Comparison of ENCODE assay signal across 15 mouse cellular contexts in genomic region chr5:116116110-116116509, GRCm38 (mm10). TPM values are rescaled to one million over a fixed set of nuclear protein-coding genes. Genes with fewer than 3 reads are reported as not detected.
"Had no signal": no experiment of that assay in that cellular context is flagged by ENCODE, and none has a peak within 500 bp of the region (broad histone marks: within the 10 kb centered on the region; RNA-seq: fewer than 3 reads in every experiment).

No protein-coding gene starts in this region.

- ATAC-seq: intestine, embryonic 15.5 days; midbrain, embryonic 15.5 days had no signal

- H3K27me3 ChIP-seq: intestine, embryonic 15.5 days; midbrain, embryonic 15.5 days; stomach, embryonic 15.5 days had no signal

- H3K4me3 ChIP-seq: intestine, embryonic 15.5 days; left cerebral cortex, adult 2 months; limb, embryonic 10.5 days; liver, embryonic 15.5 days; midbrain, embryonic 15.5 days; stomach, embryonic 15.5 days had no signal

- H3K27ac ChIP-seq: intestine, embryonic 15.5 days; left cerebral cortex, adult 2 months; limb, embryonic 10.5 days; liver, embryonic 15.5 days; midbrain, embryonic 15.5 days; stomach, embryonic 15.5 days had no signal

- H3K9ac ChIP-seq: intestine, embryonic 15.5 days; liver, embryonic 15.5 days; midbrain, embryonic 15.5 days; stomach, embryonic 15.5 days had no signal

- H3K36me3 ChIP-seq: intestine, embryonic 15.5 days; limb, embryonic 10.5 days; liver, embryonic 15.5 days; midbrain, embryonic 15.5 days; stomach, embryonic 15.5 days had no signal

- H3K4me2 ChIP-seq: intestine, embryonic 15.5 days; liver, embryonic 11.5 days; liver, embryonic 15.5 days; midbrain, embryonic 15.5 days; stomach, embryonic 15.5 days had no signal

- H3K4me1 ChIP-seq: intestine, embryonic 15.5 days; limb, embryonic 10.5 days; liver, embryonic 15.5 days had no signal

- H3K9me3 ChIP-seq: intestine, embryonic 15.5 days; limb, embryonic 10.5 days; liver, embryonic 15.5 days; midbrain, embryonic 15.5 days; stomach, embryonic 15.5 days had no signal

RNA-seq across cellular contexts. Expression of gene Tmem233, which starts 33.1 kb away (rescaled TPM):
- total RNA-seq: layer of hippocampus, postnatal 25 days; left cerebral cortex, adult 2 months; left cerebral cortex, postnatal 14 days; megakaryocyte progenitor cell, adult 5-6 weeks; monocyte, adult 5-6 weeks had no signal
- polyA plus RNA-seq: intestine, embryonic 15.5 days; kidney, embryonic 14.5 days; limb, embryonic 10.5 days; liver, embryonic 11.5 days; liver, embryonic 15.5 days; midbrain, embryonic 15.5 days; neural tube, embryonic 14.5 days; spleen, adult 2 months; stomach, embryonic 15.5 days; testis, adult 2 months had no signal
